Mouse (Mus musculus) MEL (cell line): ENCODE data around the gene Arid1b. TPM values are rescaled to one million over a fixed set of nuclear protein-coding genes. Genes with fewer than 3 reads are reported as not detected.

Experiments
- DNase-seq: peaks from one replicate; pipeline ENCODE4 v3.0.0; 2011; ENCODE audit warnings: low read depth, low spot score
- H3K27ac ChIP-seq: 2 replicates; pipeline ENCODE4 v1.5.1; 2012; ENCODE audit warnings: low read depth, mild to moderate bottlenecking, control low read depth, low read length, moderate library complexity; ENCODE audit not compliant: control insufficient read depth
- H3K27me3 ChIP-seq, 2 experiments: fragments of 150-350 bp in 1 of 2; sonication (generic) in 1 of 2; 2 replicates each; pipeline ENCODE4 v1.6.1; 2012; ENCODE audit warnings: low read length in 2 of 2, mild to moderate bottlenecking in 2 of 2, improper control_type of control experiment in 1 of 2, moderate library complexity in 1 of 2; ENCODE audit not compliant: insufficient read depth in 2 of 2, control insufficient read depth in 1 of 2
- H3K36me3 ChIP-seq, 2 experiments: 2 replicates each; pipeline ENCODE4 v1.6.1; 2012 to 2014; ENCODE audit warnings: low read length in 2 of 2, improper control_type of control experiment in 1 of 2, inconsistent platforms in 1 of 2, mild to moderate bottlenecking in 1 of 2; ENCODE audit not compliant: insufficient read depth in 2 of 2, control insufficient read depth in 1 of 2
- H3K4me1 ChIP-seq, 2 experiments: fragments of 150-350 bp in 1 of 2; sonication (generic) in 1 of 2; 2 replicates each; pipeline ENCODE4 v1.6.1; 2012; ENCODE audit warnings: low read length in 2 of 2, improper control_type of control experiment in 1 of 2, mild to moderate bottlenecking in 1 of 2; ENCODE audit not compliant: insufficient read depth in 2 of 2, control insufficient read depth in 1 of 2
- H3K4me3 ChIP-seq, 2 experiments: fragments of 150-350 bp in 1 of 2; sonication (generic) in 1 of 2; 2 replicates each; pipeline ENCODE4 v1.5.1; 2012; ENCODE audit warnings: low read depth in 2 of 2, low read length in 2 of 2, mild to moderate bottlenecking in 2 of 2, moderate library complexity in 2 of 2, control low read depth in 1 of 2, improper control_type of control experiment in 1 of 2; ENCODE audit not compliant: control insufficient read depth in 1 of 2, insufficient read depth in 1 of 2
- H3K79me2 ChIP-seq: 2 replicates; pipeline ENCODE4 v1.6.1; 2012; ENCODE audit warnings: mild to moderate bottlenecking, low read length, moderate library complexity; ENCODE audit not compliant: control insufficient read depth, poor library complexity, insufficient read depth
- H3K9ac ChIP-seq: 2 replicates; pipeline ENCODE4 v1.6.1; 2012; ENCODE audit warnings: low read depth, mild to moderate bottlenecking, control low read depth, low read length, moderate library complexity; ENCODE audit not compliant: control insufficient read depth, poor library complexity, severe bottlenecking
- H3K9me3 ChIP-seq: fragments of 150-350 bp; sonication (generic); replicated peaks from 2 replicates; pipeline ENCODE4 v1.6.1; 2012; ENCODE audit warnings: mild to moderate bottlenecking, low read length, improper control_type of control experiment, moderate library complexity; ENCODE audit not compliant: insufficient read depth
- CHD1 ChIP-seq: IDR thresholded peaks from 2 replicates; pipeline ENCODE4 v1.6.1; 2012; ENCODE audit warnings: low read depth, mild to moderate bottlenecking, inconsistent platforms, low read length, improper control_type of control experiment
- CHD2 ChIP-seq: IDR thresholded peaks from 2 replicates; pipeline ENCODE4 v1.6.1; 2011; ENCODE audit warnings: low read length, improper control_type of control experiment
- ETS1 ChIP-seq: IDR thresholded peaks from 2 replicates; pipeline ENCODE4 v1.6.1; 2012; ENCODE audit warnings: low read depth, mild to moderate bottlenecking, inconsistent platforms, low read length, improper control_type of control experiment, moderate library complexity
- GATA1 ChIP-seq: IDR thresholded peaks from 2 replicates; pipeline ENCODE4 v1.6.1; 2011; ENCODE audit warnings: low read depth, low read length, improper control_type of control experiment
- HCFC1 ChIP-seq: IDR thresholded peaks from 2 replicates; pipeline ENCODE4 v1.6.1; 2012; ENCODE audit warnings: low read depth, mild to moderate bottlenecking, inconsistent platforms, low read length, improper control_type of control experiment, moderate library complexity
- KAT2A ChIP-seq: conservative IDR thresholded peaks from 2 replicates; pipeline ENCODE4 v1.6.1; 2012; ENCODE audit warnings: low read depth, low read length, improper control_type of control experiment, inconsistent platforms
- MAX ChIP-seq: IDR thresholded peaks from 2 replicates; pipeline ENCODE4 v1.6.1; 2011; ENCODE audit warnings: low read length, improper control_type of control experiment
- MEF2A ChIP-seq: IDR thresholded peaks from 2 replicates; pipeline ENCODE4 v1.6.1; 2014; ENCODE audit warnings: low read depth, mild to moderate bottlenecking, inconsistent platforms, low read length, improper control_type of control experiment; ENCODE audit not compliant: poor library complexity, insufficient replicate concordance, severe bottlenecking; ENCODE audit errors: extremely low read depth
- MYB ChIP-seq: IDR thresholded peaks from 2 replicates; pipeline ENCODE4 v1.6.1; 2011; ENCODE audit warnings: mild to moderate bottlenecking, low read depth, low read length, improper control_type of control experiment
- NELFE ChIP-seq: IDR thresholded peaks from 2 replicates; pipeline ENCODE4 v1.6.1; 2011; ENCODE audit warnings: low read depth, low read length, improper control_type of control experiment
- NRF1 ChIP-seq: IDR thresholded peaks from 2 replicates; pipeline ENCODE4 v1.6.1; 2014; ENCODE audit warnings: low read depth, mild to moderate bottlenecking, inconsistent platforms, low read length, improper control_type of control experiment, moderate library complexity; ENCODE audit not compliant: poor library complexity, insufficient read depth, severe bottlenecking
- POLR2A ChIP-seq, 2 experiments: IDR thresholded peaks; 2 replicates each; pipeline ENCODE4 v1.6.1; 2011 to 2012; ENCODE audit warnings: low read length in 2 of 2, mild to moderate bottlenecking in 2 of 2, control low read depth in 1 of 2, improper control_type of control experiment in 1 of 2, low read depth in 1 of 2, moderate library complexity in 1 of 2; ENCODE audit not compliant: control insufficient read depth in 1 of 2, insufficient read depth in 1 of 2, poor library complexity in 1 of 2
- SIN3A ChIP-seq: IDR thresholded peaks from 2 replicates; pipeline ENCODE4 v1.6.1; 2012; ENCODE audit warnings: low read length, improper control_type of control experiment, inconsistent platforms
- TAL1 ChIP-seq: IDR thresholded peaks from 2 replicates; pipeline ENCODE4 v1.6.1; 2012; ENCODE audit warnings: mild to moderate bottlenecking, inconsistent platforms, low read length, moderate library complexity, mixed read lengths
- TBP ChIP-seq: IDR thresholded peaks from 2 replicates; pipeline ENCODE4 v1.8.0; 2011; ENCODE audit warnings: low read depth, low read length, improper control_type of control experiment
- TCF12 ChIP-seq: IDR thresholded peaks from 2 replicates; pipeline ENCODE4 v1.6.1; 2014; ENCODE audit warnings: low read depth, mild to moderate bottlenecking, inconsistent platforms, low read length, improper control_type of control experiment, moderate library complexity
- UBTF ChIP-seq: IDR thresholded peaks from 2 replicates; pipeline ENCODE4 v1.6.1; 2012; ENCODE audit warnings: low read depth, mild to moderate bottlenecking, inconsistent platforms, low read length, improper control_type of control experiment, moderate library complexity, borderline replicate concordance; ENCODE audit not compliant: insufficient read depth
- ZKSCAN1 ChIP-seq: IDR thresholded peaks from 2 replicates; pipeline ENCODE4 v1.6.1; 2012; ENCODE audit warnings: low read depth, mild to moderate bottlenecking, inconsistent platforms, low read length, improper control_type of control experiment, moderate library complexity
- ZMIZ1 ChIP-seq: IDR thresholded peaks from 2 replicates; pipeline ENCODE4 v1.6.1; 2012; ENCODE audit warnings: low read depth, mild to moderate bottlenecking, inconsistent platforms, low read length, improper control_type of control experiment, moderate library complexity
- ZNF384 ChIP-seq: IDR thresholded peaks from 2 replicates; pipeline ENCODE4 v1.6.1; 2012; ENCODE audit warnings: low read depth, mild to moderate bottlenecking, inconsistent platforms, low read length, improper control_type of control experiment
- polyA plus RNA-seq, 2 experiments: library from polyadenylated mRNA; stranded (reverse) in 1 of 2; unstranded in 1 of 2; fragments of >175 nt in 1 of 2; fragments of >200 nt in 1 of 2; gene quantifications; 2 replicates each; pipeline versions ENCODE4 v1.2.1 to v1.2.4; 2012; ENCODE audit warnings: low replicate concordance in 2 of 2, low read depth in 1 of 2; ENCODE audit not compliant: insufficient read length in 2 of 2, insufficient read depth in 1 of 2, missing spikeins in 1 of 2
- total RNA-seq: library from RNA; depleted of rRNA; stranded (reverse); fragments of 300-350 nt; gene quantifications from 2 replicates; pipeline ENCODE4 v1.2.3, GENCODE M21; 2012

Gene Arid1b
- total and polyA plus RNA-seq, 3 experiments = 13.4 to 17.4 TPM; not detected in 1

DNA sequence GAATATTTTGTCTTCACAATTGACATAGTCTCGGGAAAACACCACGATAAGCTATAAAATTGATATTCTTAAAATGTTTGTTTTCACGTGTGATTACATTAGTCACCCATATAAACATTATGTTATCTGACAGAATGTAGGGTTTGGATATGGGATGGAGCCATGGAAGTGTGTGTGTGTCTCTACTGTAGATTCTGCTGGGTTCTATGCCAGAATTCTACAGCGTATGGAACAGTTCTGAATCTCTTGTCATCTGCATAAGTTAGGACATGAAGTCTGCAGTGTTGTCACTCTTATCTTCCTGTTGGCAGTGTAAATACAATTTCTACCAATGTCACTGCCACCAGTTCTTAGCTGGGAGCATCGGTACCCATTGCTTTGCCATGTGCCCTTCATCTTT is 177.3 kb downstream of the Arid1b start:
- no peaks in the 10 kb centered on the region for H3K4me1 ChIP-seq
- H3K27ac ChIP-seq = no peak overlapping the region
- TF ChIP-seq CHD1 = no peak
- no peak for TF ChIP-seq ETS1
- TF ChIP-seq CHD2 = no peak
- no peak for TF ChIP-seq ZMIZ1
- no peak for TF ChIP-seq NELFE
- no peak for TF ChIP-seq SIN3A
- no peak for TF ChIP-seq MEF2A
- no peak for TF ChIP-seq TCF12
- no peak for TF ChIP-seq ZNF384
- H3K36me3 ChIP-seq = no peaks in the 10 kb centered on the region
- H3K27me3 ChIP-seq = no peaks in the 10 kb centered on the region
- no peak for DNase-seq
- no peaks in the 10 kb centered on the region for H3K9me3 ChIP-seq
- no peaks in the 10 kb centered on the region for H3K79me2 ChIP-seq
- no peak overlapping the region for H3K4me3 ChIP-seq
- H3K9ac ChIP-seq = no peak overlapping the region

DNA sequence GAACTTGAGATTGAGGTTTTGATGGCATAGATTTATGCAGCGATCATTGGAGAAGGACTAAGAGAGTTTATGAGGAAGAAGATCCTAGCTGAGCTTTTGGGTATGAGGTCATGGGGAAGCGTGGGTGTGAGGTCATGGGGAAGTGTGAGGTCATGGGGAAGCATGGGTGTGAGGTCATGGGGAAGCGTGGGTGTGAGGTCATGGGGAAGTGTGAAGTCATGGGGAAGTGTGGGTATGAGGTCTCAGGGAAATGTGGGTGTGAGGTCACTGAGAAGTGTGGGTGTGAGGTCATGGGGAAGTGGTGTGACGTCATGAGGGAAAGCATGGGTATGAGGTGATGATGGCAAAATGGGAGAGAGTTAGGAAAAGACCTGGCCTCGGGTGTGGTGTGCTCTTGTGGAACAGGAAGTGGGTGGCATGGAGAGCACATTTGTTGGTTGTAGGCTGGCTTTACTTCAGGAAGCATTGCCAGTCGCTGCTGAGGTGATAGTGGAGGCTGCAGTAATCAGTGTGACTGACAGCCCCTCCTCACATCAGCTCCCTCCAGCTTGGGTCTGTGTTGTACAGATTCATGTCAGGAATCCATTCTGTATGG is 180.4 kb downstream of the Arid1b start:
- H3K9me3 ChIP-seq = no peaks in the 10 kb centered on the region
- H3K36me3 ChIP-seq = no peaks in the 10 kb centered on the region
- H3K9ac ChIP-seq = no peak overlapping the region
- TF ChIP-seq ETS1 (0 out of 2 replicates have a peak, but pooled peaks have one; percentile 14), HCFC1 (no peak)
- H3K27ac ChIP-seq = no peak overlapping the region
- no peaks in the 10 kb centered on the region for H3K4me1 ChIP-seq
- peak; percentile 19 for DNase-seq
- no peak overlapping the region for H3K4me3 ChIP-seq
- no peaks in the 10 kb centered on the region for H3K79me2 ChIP-seq
- no peaks in the 10 kb centered on the region for H3K27me3 ChIP-seq

DNA sequence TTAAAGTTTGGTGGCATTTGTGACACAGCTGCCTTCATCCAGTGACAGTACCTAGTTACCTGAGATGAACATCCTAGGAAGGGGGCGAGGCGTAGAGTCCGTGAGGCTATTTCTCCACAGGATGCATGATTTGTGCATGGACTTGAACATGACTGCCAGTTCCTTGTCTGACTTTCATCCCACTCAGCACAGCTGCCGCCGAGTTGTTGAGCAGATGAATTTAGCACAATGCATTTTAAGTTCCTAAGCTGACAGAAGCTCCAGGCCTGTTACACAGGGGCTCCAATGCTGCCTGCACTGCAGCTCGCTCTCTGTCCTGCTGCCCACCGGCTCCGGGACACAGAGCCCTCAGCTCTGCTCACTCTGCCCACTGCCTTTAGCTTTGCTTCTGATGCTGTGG is 181.4 kb downstream of the Arid1b start:
- no peaks in the 10 kb centered on the region for H3K36me3 ChIP-seq
- TF ChIP-seq UBTF (no peak), TAL1 (no peak), GATA1 (no peak), MYB (no peak), ZNF384 (no peak), ZKSCAN1 (no peak), KAT2A (no peak), CHD1 (no peak), POLR2A (IDR thresholded peaks at IDR 0.05; ENCODE audit: control insufficient read depth in 1 of 2, insufficient read depth in 1 of 2, low read depth in 1 of 2, low read length in 2 of 2, poor library complexity in 1 of 2) (no peak), HCFC1 (no peak), TBP (no peak), CHD2 (no peak), ZMIZ1 (no peak), SIN3A (no peak), NRF1 (no peak), MAX (no peak)
- no peak overlapping the region for H3K27ac ChIP-seq
- H3K4me1 ChIP-seq = no peaks in the 10 kb centered on the region
- 0 out of 2 replicates have a peak, but pooled peaks cover 2% of the 10 kb centered on the region for H3K79me2 ChIP-seq
- no peaks in the 10 kb centered on the region for H3K9me3 ChIP-seq
- no peak for DNase-seq
- no peak overlapping the region for H3K4me3 ChIP-seq
- no peak overlapping the region for H3K9ac ChIP-seq
- no peaks in the 10 kb centered on the region for H3K27me3 ChIP-seq
